Mouse (Mus musculus) gastrocnemius, adult 18-20 months (tissue): ENCODE measurements around the gene Olfr575. TPM values are rescaled to one million over a fixed set of nuclear protein-coding genes. Genes with fewer than 3 reads are reported as not detected.

Experiments
- DNase-seq: peaks from one replicate; pipeline ENCODE4 v3.0.0; 2021; ENCODE audit warnings: low spot score
- long read RNA-seq, 2 experiments: library from polyadenylated mRNA; stranded (forward); transcript quantifications; one replicate each; pipeline ENCODE4 v2.0.0; 2021
- total RNA-seq, 2 experiments: library from RNA; stranded (reverse); gene quantifications; 2 replicates each; pipeline ENCODE4 v1.2.3; 2021

Olfr575 gene
- not detected for total RNA-seq
- long read RNA-seq, experiment 1 = 0 reads
- long read RNA-seq, experiment 2 = 0 reads

GRCm38 (mm10) chr7:102958593-102958992, at the start of gene Olfr575:
Gene Olfr575, minus strand, starts transcription at chr7:102958775.
- DNase-seq = no peak

GRCm38 (mm10) chr7:102989224-102989623, 30.6 kb upstream of the Olfr575 start, which contains the start of gene Olfr578:
Gene Olfr578, minus strand, starts transcription at chr7:102989324.
- DNase-seq = no peak

- no peak for DNase-seq
Observed at GRCm38 (mm10) chr7:102975843-102976242, 17.3 kb upstream of the Olfr575 start, which contains the start of gene Olfr577. Gene Olfr577, minus strand, starts transcription at chr7:102975943.

- DNase-seq = no peak
Observed at GRCm38 (mm10) chr7:102974399-102974798, 15.8 kb upstream of the Olfr575 start.

GRCm38 (mm10) chr7:102962360-102962759, 3.8 kb upstream of the Olfr575 start, which contains the start of gene Olfr576:
Gene Olfr576, plus strand, starts transcription at chr7:102962660.
- no peak for DNase-seq

GRCm38 (mm10) chr7:102958137-102958536, 438 bp downstream of the Olfr575 start:
- DNase-seq = no peak

GRCm38 (mm10) chr7:102950732-102951131, 7.8 kb downstream of the Olfr575 start:
- no peak for DNase-seq

GRCm38 (mm10) chr7:102948167-102948566, 10.4 kb downstream of the Olfr575 start, which contains the start of gene Olfr574:
Gene Olfr574, plus strand, starts transcription at chr7:102948467.
- no peak for DNase-seq

GRCm38 (mm10) chr7:102943417-102943816, 15.2 kb downstream of the Olfr575 start:
- DNase-seq = no peak

- DNase-seq = no peak
Observed at GRCm38 (mm10) chr7:102942475-102942874, 16.1 kb downstream of the Olfr575 start, which contains the start of gene Olfr573-ps1. Gene Olfr573-ps1, minus strand, starts transcription at chr7:102942575.

- no peak for DNase-seq
Observed at GRCm38 (mm10) chr7:102927105-102927504, 31.5 kb downstream of the Olfr575 start.

- no peak for DNase-seq
Observed at GRCm38 (mm10) chr7:102924109-102924508, 34.5 kb downstream of the Olfr575 start, which contains the start of gene Olfr572. Gene Olfr572, plus strand, starts transcription at chr7:102924409.

- DNase-seq = no peak
Observed at GRCm38 (mm10) chr7:102919632-102920031, 38.9 kb downstream of the Olfr575 start.

GRCm38 (mm10) chr7:102917032-102917875, 41.3 kb downstream of the Olfr575 start, which contains the start of gene Olfr571:
Gene Olfr571, minus strand, starts transcription at chr7:102917536.
- DNase-seq = no peak

- DNase-seq = no peak
Observed at GRCm38 (mm10) chr7:102916405-102916804, 42.2 kb downstream of the Olfr575 start.

GRCm38 (mm10) chr7:102915261-102915660, 43.3 kb downstream of the Olfr575 start:
- DNase-seq = no peak

Other genes with a start within 250 kb of the Olfr575 start
- not detected for gene Olfr33, start 239.7 kb downstream of the Olfr575 start, total RNA-seq
- not detected for gene Olfr559, start 231.3 kb downstream of the Olfr575 start, total RNA-seq
- gene Olfr560, start 199.4 kb downstream of the Olfr575 start, total RNA-seq = not detected
- gene Olfr78, start 199.3 kb downstream of the Olfr575 start, total RNA-seq = under 1 TPM; 0.21 to 0.40 TPM
- not detected for gene Olfr561, start 187.6 kb downstream of the Olfr575 start, total RNA-seq
- gene Olfr564, start 155.3 kb downstream of the Olfr575 start, total RNA-seq = not detected
- not detected for gene Olfr566, start 100.0 kb downstream of the Olfr575 start, total RNA-seq
- not detected for gene Olfr568, start 81.7 kb downstream of the Olfr575 start, total RNA-seq
- not detected for gene Olfr569, start 67.9 kb downstream of the Olfr575 start, total RNA-seq
- gene Olfr570, start 64.2 kb downstream of the Olfr575 start, total RNA-seq = not detected
- not detected for gene Olfr571, start 41.2 kb downstream of the Olfr575 start, total RNA-seq
- not detected for gene Olfr572, start 34.4 kb downstream of the Olfr575 start, total RNA-seq
- gene Olfr573-ps1, start 16.2 kb downstream of the Olfr575 start, total RNA-seq = not detected
- not detected for gene Olfr574, start 10.3 kb downstream of the Olfr575 start, total RNA-seq
- gene Olfr576, start 3.9 kb upstream of the Olfr575 start, total RNA-seq = not detected
- gene Olfr577, start 17.2 kb upstream of the Olfr575 start, total RNA-seq = not detected
- not detected for gene Olfr578, start 30.5 kb upstream of the Olfr575 start, total RNA-seq
- not detected for gene Olfr582, start 79.2 kb upstream of the Olfr575 start, total RNA-seq
- not detected for gene Olfr583, start 92.5 kb upstream of the Olfr575 start, total RNA-seq
- not detected for gene Olfr584, start 123.1 kb upstream of the Olfr575 start, total RNA-seq
- not detected for gene Olfr585, start 138.9 kb upstream of the Olfr575 start, total RNA-seq
- not detected for gene Olfr586, start 166.9 kb upstream of the Olfr575 start, total RNA-seq
- not detected for gene Olfr588-ps1, start 182.1 kb upstream of the Olfr575 start, total RNA-seq
- not detected for gene Olfr589, start 197.6 kb upstream of the Olfr575 start, total RNA-seq
- not detected for gene Olfr591, start 219.6 kb upstream of the Olfr575 start, total RNA-seq
- not detected for gene Olfr592, start 226.0 kb upstream of the Olfr575 start, total RNA-seq